Mouse (Mus musculus) large intestine, adult 2 months (tissue): Measurements from ENCODE around the gene Mecom. TPM values are rescaled to one million over a fixed set of nuclear protein-coding genes. Genes with fewer than 3 reads are reported as not detected.

ENCODE experiments used
- DNase-seq: peaks from one replicate; pipeline ENCODE4 v3.0.0-alpha.2; 2012; ENCODE audit warnings: low read depth, low spot score
- WGBS: fragments of 180-500 bp; shearing (Covaris S2); methylation state at CpG from one replicate; pipeline ENCODE4 v1.1.7; 2018; 5-methylcytosine and 5-hydroxymethylcytosine counted together
- polyA plus RNA-seq: library from polyadenylated mRNA; depleted of rRNA; stranded (reverse); fragments of >200 nt; gene quantifications from 2 replicates; pipeline ENCODE4 v1.2.3, GENCODE M21; 2012

Mecom gene
- polyA plus RNA-seq, 1 experiment, result 4.4 TPM

DNA sequence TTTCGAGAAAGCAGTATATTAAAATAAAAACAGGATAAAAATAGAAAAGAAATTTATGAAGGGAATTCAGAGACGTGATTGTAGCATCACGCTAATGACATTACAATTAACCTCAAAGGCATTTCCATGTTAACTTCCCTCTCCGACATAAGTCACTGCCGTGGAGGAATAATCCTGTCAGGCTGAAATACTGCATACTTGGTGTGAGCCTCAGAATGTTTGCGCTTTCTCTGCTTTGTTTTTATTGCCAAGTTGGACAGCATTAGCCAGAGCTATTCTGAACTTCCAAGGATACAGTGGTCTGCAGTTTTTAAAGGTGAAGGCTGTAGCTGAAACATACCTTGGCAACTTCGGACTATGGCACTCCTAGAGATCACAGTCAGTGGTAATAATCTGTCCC is 455.3 kb downstream of the Mecom start:
- no peak for DNase-seq
- 71% methylated on average over 7 of the region's 7 CpGs for whole genome bisulfite sequencing

DNA sequence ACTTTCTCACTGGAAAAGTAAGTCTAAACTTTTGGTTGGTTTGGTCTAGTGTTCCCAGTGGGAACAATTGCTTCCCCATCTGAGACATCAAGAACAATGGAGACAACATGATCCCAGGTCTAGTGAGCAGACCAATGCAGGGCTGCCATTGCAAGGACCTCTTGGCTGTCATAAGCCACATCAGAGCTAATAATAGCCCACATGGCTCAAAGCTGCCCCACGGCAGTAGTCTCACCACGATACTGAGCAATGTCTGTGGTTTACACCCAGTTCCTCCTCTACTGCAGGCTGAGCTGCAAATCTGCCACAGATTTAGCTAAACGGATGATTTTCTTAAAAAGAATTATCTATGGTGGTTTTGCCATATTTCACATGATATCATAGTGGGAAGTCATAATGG is 455.9 kb downstream of the Mecom start:
- WGBS, result 75% methylated on average over 3 of the region's 3 CpGs
- no peak for DNase-seq

DNA sequence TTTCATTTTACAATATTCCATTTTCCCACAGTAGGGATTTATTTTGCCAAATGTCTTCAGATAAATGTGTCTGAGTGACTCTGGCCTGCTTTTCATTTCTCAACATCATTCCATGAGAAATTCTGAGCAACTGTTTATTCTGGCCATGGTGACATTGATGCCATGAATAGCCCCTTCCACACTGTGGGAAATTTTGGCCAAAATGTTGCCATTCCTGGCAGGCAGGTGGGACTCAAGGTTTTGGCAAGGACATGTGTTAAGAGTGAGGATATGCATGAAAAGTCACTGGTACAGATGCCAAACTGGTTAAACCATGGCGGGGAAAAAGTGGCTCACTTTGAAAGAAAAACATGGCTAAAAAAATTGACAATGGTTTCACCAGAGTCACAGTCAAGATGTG is 456.4 kb downstream of the Mecom start:
- WGBS, result 92% methylated on average over 1 of the region's 1 CpGs
- no peak for DNase-seq

DNA sequence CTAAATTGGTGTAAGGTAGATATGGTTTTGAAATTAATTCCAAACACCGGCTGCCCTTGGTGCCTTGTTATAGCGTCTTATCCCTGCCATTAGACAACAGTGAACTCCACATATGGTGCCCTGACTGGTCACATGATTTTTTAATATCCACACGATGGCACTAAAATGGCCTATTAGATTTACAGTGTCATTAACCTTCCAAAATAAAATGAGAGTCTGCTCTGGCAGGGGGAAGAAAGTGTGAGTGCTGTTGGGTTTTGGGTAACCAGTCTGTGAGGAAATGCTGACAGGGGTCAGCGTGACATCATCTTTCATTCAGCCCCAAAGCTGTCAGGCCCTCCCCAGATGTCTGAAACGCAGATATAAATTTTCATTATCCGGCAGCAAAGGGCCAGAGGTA is 461.7 kb downstream of the Mecom start:
- no peak for DNase-seq
- 85% methylated on average over 6 of the region's 6 CpGs for WGBS

DNA sequence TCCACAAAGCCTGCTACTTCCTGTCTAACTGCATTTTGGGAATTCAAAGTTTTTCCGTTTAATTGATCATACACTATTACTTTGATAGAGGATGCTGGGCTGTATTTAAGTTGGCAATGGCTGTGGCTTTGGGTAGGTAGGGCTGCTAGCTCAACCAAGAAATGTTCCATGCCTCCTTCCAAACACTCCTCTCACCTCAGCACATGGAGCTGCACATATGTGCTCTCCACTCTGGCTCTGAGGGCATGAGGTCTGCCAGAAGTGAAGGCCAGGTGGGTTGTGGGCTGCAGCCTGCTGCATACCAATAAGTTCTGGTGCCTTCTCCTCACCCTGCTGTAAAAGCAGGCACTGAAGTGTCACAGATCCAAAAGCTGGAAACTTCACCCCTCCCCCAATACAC is 464.0 kb downstream of the Mecom start:
- DNase-seq, result no peak
- WGBS, result 76% methylated on average over 1 of the region's 1 CpGs

DNA sequence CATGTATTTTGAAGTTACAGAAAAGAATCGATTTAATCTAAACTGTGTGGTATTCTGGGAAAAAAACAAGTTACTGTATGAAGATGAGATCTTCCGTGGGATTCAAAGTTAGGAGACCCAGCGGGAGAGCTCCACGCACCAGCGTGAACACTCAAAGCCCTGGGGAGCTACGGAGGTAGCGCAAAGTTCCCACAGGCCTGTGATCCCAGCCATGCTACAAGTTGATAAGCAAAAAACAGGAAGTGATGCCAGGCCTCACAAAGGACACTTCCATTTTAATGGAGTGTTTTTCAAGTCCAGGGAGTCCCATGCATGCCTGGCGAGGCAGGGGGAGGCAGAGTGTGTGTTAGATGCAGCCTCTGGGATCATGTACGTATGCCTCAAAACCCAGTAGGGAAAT is 464.5 kb downstream of the Mecom start:
- 92% methylated on average over 9 of the region's 9 CpGs for WGBS
- no peak for DNase-seq

DNA sequence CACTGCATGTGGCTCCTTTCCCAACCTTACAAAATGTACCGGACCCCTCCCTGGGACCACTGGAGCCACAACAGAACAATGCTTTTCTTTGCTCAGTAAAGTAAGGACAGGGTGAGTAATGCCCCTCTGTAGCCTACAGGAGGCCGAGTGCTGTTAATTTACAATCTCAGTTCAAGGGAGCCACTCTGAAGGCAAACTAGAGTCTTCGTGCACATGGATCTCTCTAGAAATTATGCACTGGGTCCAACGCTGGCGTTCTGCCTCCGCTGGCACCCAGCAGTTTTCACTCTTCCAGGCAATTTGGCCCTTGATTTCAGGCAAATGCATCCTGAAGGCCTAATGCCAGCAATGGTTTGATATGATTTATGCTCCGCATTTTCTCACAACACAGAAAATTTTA is 467.0 kb downstream of the Mecom start:
- WGBS, result 82% methylated on average over 7 of the region's 7 CpGs
- DNase-seq, result no peak

DNA sequence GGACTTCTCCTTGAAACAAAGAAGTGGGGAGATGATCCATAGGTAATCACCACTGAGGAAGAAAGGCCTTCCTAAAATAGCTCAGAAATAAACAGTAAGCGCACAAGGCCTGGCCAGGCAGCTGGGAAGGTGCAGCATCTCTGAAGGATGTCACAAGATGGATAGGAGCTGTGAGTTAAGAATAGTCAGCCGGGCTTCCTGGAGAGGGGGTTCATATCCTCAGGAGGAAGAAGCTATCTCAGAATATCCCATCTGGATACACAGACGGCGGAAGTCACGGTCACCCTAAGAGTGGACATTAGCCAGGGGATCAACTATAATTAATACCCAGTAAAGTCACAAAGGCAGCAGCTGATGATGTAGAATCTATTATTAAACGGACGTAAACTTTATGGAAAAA is 471.3 kb downstream of the Mecom start:
- 88% methylated on average over 7 of the region's 7 CpGs for WGBS
- no peak for DNase-seq

DNA sequence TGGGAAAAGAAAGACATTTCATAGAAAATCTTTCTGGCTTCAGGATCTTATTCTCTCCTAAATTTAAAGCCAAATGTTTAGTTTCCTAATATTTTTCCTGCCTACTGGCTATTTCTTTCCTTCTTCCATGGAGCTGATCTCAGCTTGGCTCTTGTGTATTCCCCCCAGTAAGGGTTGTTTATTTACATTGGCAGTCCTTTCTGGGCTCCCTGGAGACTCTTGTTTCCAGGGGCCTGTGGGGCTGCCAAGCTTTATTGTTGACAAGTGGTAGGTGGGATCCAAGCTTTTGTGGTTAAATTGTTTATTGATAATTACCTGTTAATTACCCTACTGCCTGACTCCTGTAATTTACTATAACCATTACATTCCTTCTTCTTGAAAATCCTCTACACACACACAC is 476.5 kb downstream of the Mecom start:
- no peak for DNase-seq

DNA sequence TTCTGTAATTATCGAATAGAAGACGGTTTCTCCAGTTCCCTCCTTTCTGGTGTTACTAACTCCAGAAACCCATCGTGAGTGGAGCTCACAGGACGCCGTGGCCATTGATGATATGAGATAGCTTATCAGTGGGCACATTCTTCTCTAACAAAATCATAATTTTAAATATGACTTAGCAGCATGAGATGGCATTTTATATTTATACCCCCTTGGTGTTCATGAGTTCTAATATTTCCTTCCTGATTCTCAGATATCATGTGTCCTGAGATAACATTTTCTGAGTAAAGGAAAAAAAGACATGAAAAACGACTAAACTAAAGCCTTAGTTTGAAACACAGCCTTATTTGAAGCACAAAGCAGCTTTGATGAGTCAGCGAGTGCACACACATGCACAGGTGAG is 481.3 kb downstream of the Mecom start:
- no peak for DNase-seq
- WGBS, result 79% methylated on average over 7 of the region's 7 CpGs

DNA sequence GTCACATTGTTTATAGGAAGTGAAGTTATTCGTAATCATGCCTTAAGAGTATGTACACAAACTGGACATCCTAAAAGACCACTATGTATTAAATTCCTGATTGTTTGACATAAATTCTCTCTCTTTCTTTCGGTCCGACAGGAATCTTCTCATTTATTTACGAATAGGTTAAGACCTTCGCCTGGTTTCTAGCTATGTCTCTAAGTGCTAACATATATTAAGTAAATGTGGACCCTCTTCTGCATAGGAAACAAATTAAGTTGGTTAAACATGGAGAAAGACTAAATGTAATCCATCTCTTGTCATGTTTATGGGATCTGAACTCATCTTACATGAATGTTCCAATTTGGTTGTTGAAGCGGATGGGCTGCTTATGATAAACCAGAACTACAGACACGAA is 487.8 kb downstream of the Mecom start:
- WGBS, result 70% methylated on average over 7 of the region's 7 CpGs

DNA sequence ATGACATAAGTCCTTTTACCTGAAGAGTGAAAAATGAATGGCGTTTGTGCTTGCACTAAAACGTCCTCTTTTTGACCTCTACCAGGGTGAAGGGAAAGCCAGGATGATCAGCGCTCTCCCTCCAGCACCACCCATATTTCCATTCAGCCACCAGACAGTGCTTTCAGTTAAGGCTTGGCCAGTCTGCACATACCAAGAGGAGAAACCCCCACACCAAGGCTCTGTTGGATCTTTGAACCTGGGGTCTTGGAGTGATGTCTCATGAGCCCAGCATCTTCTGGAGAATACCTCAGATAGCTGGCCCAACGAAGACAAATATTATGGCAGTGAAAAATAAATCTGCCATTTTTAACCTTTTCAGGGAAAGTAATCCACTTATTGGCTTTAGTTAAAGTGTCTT is 488.2 kb downstream of the Mecom start:
- DNase-seq, result no peak
- 65% methylated on average over 4 of the region's 4 CpGs for WGBS

More for the DNA sequence above, 487.8 kb downstream of the Mecom start:
- DNase-seq, result no peak

DNA sequence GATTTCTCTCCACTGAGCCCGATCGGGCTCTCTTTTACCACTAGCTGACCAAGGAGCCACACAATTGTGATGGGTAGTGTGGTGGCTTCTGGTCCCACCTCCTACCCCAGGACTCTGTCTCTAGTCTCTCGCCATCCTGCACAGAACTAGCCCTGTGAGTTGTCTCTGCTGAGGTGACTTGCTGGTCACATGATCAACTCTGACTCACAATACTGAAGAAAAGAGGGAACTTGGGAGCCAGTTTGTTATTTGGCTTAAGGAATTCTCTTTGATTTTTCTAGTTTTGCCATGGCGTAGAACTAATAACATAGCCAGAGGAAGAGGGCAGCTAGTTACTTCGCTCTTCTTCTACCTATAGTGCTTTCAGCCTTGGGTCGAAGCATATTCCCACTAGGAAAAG is 496.5 kb downstream of the Mecom start:
- whole genome bisulfite sequencing, result 62% methylated on average over 6 of the region's 6 CpGs
- no peak for DNase-seq

DNA sequence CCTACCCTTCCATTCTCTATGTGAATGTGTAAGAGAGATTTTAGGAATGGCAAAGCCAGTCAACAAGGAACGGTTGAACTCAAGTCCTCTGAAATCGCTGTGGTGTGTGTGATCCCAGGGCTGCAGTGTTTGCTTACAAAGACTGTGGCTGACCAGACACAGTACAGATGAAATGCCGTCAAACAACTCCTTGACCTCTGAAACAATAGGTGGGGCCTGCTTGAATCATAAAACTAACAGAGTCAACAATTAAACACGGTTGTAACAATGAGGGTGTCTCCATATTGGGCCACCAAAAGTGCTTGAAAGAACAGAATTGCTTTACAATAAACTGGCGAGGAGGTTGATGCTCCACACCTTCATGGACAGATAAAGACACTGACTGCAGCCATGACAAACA is 497.0 kb downstream of the Mecom start:
- peak; percentile 76 for DNase-seq
- 24% methylated on average over 5 of the region's 5 CpGs for WGBS

DNA sequence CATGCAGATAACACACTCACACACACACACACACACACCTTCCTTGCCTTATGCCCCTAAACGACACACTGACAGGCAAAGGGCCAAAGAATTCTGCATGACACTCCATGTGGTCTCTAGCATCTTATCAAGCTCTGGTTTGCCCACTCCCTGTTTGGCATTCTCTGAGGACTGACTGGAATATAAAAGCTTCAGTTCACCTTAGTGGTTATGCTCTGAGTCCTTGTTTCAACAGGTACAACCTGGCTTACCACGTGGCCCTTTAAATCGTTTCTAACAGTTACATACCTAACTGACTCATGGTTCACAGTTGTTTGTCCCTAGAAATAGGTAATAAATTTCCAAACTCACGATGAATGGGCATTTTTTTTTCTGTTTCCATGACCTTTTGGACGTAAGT is 499.0 kb downstream of the Mecom start:
- no peak for DNase-seq
- WGBS, result 25% methylated on average over 5 of the region's 5 CpGs

DNA sequence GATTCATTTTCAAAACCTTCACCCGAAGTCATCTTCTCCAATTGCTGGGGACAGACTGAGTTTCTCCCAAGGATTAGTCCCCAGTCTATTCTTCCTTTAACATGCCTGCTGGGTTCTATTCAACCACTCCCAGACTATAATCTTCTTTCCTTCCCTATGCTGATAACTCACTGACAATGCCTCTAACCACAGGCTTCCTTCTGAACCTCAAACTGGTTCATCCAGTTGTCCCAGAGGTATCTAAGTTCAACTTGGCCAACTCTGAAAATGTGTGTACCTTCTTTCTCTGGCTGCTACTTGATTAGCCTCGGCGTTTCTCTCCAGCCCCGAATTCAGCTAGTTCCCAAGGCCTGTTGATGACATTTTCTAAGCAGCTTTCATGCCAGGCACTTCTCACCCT is 499.7 kb downstream of the Mecom start:
- peak; percentile 80 for DNase-seq
- 19% methylated on average over 4 of the region's 4 CpGs for WGBS

DNA sequence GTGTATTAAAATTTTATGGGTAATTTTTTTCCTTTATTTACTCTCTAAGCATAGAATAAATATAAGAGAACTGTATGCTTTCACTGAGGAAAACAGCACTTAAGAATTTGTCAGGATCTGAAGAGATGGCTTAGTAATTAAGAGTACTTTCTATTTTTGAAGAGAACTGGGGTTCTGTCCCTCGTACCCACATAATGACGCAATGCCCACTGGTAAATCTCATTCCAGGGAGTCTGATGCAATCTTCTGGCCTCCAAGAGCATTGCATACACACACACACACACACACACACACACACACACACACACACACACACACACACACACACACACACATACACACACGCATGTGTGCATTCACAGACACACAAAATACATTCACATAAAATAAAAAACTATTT is 504.3 kb downstream of the Mecom start:
- no peak for DNase-seq
- WGBS, result 85% methylated on average over 3 of the region's 3 CpGs

DNA sequence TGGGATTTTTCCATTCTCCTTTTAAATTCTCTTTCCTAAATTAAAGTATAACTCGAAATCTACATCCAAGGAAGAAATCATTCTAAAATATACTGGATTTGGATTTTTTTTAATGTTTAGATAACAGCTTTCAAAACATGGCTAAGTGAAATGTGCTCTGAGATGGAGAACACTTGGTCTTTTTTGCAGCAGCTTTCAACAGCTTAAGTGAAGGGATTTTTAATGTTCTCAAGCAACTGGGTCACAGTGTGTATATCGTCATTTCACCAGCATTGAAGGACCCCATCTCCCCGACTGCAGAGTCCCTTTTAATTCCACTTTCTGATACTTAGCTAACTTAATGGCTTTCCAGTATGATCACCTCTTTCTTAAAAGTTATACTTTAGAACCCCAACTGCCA is 509.3 kb downstream of the Mecom start:
- 17% methylated on average over 3 of the region's 3 CpGs for WGBS
- DNase-seq, result no peak

DNA sequence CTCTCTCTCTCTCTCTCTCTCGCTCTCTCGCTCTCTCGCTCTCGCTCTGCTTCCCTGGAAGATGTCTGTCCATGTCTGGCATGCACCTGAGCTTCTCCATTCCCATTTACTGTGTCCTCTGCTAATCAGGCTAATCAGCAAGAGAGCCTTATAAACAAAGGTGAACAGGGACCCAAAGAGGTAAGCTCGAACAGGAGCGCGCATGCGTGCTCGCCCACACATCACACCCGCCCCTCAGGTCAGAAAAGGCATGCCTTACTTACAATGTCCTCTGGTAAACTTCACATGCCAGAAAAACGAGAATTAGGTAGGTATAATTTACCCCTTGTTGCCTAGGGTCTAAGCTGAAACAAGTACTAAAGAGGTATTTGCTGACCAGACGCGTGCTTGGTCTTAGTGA is 527.8 kb downstream of the Mecom start:
- WGBS, result 60% methylated on average over 13 of the region's 13 CpGs

DNA sequence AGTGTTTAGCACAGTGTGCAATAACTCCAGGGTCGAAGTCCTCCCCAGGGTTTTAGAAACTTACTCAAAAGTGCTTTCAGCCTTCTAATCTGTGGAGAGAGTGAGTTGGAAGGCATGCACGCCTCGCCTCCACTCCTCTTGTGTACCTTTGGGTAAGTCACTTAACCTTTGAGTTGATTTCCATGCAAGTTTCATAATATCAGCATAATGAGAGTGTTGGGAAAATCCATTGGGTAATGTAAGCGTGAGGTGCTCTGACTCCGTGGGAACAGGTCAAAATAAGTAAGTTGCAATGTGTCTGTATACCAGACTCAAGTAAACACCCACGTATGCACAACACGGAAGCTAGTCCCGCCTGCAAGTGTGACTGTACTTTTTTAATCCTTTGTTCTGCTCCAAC is 528.4 kb downstream of the Mecom start:
- WGBS, result 32% methylated on average over 8 of the region's 8 CpGs
- DNase-seq, result no peak

More for the DNA sequence above, 527.8 kb downstream of the Mecom start:
- no peak for DNase-seq

DNA sequence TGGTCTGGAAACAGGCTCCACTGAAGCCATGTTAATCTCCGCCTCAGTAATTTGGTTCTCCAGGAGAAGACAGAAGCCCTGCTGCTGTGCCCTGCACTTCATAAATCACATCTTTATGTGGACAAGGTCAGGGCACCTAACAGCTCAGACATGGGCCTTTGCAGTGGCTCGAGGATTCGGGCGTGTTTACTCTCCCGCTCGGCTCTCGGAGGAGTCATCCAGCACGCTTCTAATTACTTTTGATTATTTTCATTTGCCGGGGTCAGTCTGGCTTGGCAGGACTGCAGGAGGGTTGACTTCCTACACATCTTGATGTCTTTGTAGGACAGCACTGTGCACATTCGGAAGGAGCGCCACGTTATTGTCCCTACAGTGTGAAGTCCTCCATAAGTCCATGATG is 529.6 kb downstream of the Mecom start:
- 16% methylated on average over 12 of the region's 12 CpGs for whole genome bisulfite sequencing
- no peak for DNase-seq

DNA sequence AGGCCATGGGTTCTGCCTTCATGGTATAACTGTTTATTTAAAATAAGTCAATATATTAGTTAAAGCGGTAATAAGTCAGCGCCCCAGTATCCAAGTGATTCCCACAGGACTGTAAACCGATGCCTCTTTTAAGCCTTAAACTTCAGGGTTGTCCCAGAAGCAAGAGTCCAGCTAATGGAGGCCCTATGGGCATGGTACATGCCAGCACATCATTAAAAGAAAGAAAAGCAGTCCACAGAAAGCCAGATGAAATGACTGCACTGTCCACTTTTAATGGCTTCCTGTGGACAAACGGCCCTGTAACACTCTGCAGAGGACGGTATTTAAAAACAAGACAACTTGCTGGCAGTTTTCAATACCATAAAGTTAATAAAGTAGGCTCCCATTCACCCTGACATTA is 531.0 kb downstream of the Mecom start:
- DNase-seq, result no peak
- WGBS, result 54% methylated on average over 5 of the region's 5 CpGs
